Mouse (Mus musculus) ovary, adult 18-20 months (tissue): ENCODE measurements around the gene Olfr194.
"Not testable (repeated sequence)": the region's sequence is repeated elsewhere in the genome, so short reads cannot be mapped to it uniquely, and the experiment has no call there.

Experiments
- DNase-seq: peaks from one replicate; pipeline ENCODE4 v3.0.0; 2022; ENCODE audit warnings: low spot score, mixed read lengths

Gene Olfr194

GRCm38 (mm10) chr16:59120969-59121368 lies at the start of gene Olfr194:
Gene Olfr194, minus strand, starts transcription at chr16:59121069.
- no peak for DNase-seq

DNA sequence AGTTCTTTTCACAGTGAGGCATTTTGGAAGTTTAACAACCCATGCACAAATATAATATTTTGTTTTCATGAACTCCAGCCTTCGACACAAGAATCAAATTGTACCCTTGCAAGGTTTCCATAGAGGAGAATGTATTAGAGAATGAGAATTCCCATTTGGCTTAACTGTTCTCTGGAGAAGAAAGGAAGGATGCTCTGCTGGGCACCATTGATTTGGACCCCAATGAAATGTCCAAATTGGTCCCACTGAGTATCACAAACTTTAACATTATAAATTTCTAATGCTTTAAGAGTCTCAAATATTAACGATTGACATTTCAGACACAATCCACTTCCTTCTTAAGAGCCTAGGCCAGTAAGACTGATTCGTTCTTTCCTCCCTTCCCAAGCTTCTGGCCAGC lies 49.5 kb upstream of the Olfr194 start, which contains the start of gene Olfr196:
TSS of gene Olfr196 (minus strand) at position 101 of the 400 bp plus-strand sequence.
- no peak for DNase-seq

- DNase-seq, result no peak
These were observed 31.1 kb upstream of the Olfr194 start for GRCm38 (mm10) chr16:59151996-59152395.

DNA sequence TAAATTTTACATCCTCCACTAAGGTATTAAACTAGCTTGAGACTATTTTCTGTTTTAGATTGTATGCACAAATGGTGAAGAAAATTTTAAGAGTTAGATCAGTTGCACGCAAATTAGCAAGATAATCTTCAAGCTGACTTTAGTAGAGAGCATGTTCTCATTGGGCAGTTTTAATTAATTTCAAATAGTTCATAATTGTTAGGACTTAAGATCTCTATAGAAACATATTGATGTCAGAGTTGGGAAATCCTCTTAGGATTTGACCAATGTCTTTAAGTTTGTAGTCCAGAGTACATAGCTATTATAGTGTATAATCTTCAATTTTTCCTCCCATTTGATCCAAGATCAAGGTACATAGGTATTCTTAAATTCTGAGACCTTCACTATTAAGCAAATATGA lies 25.9 kb upstream of the Olfr194 start, which contains the start of gene Olfr195:
TSS of gene Olfr195 (plus strand) at position 301 of the 400 bp plus-strand sequence.
- no peak for DNase-seq

DNA sequence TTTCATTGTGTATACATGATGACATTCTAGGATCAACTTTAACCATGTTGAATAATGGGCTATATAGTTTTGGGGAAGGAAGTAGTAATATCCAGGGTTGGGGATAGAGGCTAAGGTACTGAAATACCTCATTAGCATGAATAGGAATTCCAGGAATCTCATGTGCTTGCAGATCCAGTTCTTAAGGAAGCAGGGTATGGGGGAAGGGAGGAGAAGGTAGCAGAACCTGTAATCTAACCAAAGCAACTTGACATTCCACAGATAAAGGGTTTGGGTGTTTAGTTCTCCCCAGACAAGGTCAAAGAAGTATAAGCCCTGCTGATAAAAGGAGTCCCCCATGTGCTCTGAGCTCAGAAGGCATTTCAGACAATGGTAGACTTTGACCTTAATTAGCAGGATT lies 20.2 kb upstream of the Olfr194 start:
- no peak for DNase-seq

DNA sequence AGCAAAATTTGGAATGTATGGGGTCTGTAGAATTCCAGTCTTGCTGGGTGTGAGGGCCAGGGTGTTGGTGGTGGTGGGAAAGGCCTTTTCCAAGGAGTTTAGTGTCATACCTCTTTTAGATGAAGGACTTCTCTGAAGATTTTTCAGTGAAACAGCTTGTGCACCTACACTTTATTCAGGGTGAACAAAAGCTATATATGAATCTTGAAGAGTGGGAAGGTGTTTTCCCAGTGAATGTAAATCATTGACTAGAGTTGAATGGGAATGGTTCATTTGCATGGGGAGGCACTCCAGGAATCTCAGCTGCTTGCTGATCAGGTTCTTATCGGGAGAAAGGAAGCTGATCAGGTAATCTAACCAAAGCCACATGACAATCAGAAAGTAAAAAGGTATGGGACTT lies 9.9 kb upstream of the Olfr194 start:
- no peak for DNase-seq

DNA sequence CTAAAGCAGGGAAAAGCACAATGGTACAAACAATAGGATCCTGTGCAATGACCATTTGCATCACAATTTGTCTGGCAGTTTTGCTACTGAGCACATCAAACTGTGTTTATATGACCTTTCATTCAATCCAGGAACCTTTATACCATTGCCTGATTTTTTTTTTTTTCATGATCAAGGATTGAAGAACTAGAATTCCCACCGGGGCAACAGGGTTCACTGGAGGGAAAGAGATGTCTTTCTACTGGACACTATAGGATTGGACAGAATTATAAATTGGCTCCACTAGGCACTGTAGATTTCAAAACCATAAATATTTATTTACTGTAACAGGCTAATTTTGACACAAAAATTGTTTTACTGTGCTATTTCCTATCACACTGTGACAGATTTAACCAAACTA lies 9.1 kb downstream of the Olfr194 start, which contains the start of gene Olfr193:
TSS of gene Olfr193 (minus strand) at position 101 of the 400 bp plus-strand sequence.
- DNase-seq, result no peak

- not testable (repeated sequence) for DNase-seq
These were observed 12.3 kb downstream of the Olfr194 start for GRCm38 (mm10) chr16:59108522-59108921.

GRCm38 (mm10) chr16:59105312-59105711 lies 15.6 kb downstream of the Olfr194 start:
- no peak for DNase-seq

- DNase-seq, result not testable (repeated sequence)
These were observed 31.1 kb downstream of the Olfr194 start, which contains the start of gene Olfr191 for GRCm38 (mm10) chr16:59089722-59090121. Gene Olfr191, minus strand, starts transcription at chr16:59089822.

DNA sequence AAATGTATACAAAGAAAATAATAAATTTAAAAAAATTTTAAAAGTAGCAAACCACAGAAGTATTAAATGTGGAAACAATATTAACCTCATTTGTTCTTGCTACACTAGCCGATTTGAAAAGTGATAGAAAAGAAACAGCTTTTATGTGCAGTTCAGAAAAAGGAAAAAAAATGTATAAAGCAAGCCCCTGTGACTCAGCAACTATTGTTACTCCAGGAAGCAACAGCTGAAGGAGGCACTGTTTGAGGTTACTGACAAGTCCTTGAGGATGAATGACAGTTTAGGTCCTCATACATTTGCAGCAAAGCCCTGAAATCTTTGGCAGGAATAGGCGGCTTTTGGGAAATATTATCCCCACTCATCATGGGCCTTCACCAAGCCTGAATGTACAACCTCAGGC lies 39.8 kb downstream of the Olfr194 start:
- DNase-seq, result not testable (repeated sequence)

DNA sequence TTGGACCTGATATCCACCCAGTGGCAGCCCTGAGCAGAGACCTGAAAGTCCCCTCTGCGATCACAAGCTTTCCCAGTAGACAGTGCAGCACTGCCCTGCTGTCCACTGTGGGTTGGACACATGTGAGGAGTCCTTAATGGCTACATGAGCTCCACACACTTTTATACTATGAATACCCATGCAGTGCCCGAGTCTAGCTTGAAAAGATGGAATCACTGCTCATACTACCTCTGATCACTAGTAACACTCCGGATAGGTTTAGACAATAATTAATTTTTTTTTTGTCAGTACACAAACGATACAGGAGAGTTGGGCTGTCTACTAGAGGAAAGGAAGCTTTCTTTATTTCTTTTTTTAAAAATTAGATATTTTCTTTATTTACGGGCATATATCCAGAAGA lies 43.0 kb downstream of the Olfr194 start, which contains the start of gene Olfr190:
TSS of gene Olfr190 (minus strand) at position 101 of the 400 bp plus-strand sequence.
- no peak for DNase-seq

DNA sequence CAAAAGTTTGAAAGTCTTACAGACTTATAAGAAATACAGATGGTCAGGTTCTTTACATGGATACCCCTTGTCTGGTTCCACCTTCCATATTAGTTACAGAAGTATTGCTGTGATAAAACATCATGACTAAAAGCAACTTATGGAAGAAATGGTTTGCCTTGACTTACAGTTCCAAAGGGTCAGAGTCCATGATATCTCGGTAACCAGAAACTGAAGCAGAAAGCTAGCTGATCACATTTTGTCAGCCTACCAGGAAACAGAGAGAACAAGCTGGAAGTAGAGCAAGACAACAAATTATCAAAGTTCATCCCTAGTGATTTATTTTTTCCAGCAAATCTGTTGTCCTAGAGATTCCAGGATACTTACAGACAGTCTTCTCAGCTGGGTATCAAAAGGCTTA lies 47.3 kb downstream of the Olfr194 start:
- DNase-seq, result no peak

DNA sequence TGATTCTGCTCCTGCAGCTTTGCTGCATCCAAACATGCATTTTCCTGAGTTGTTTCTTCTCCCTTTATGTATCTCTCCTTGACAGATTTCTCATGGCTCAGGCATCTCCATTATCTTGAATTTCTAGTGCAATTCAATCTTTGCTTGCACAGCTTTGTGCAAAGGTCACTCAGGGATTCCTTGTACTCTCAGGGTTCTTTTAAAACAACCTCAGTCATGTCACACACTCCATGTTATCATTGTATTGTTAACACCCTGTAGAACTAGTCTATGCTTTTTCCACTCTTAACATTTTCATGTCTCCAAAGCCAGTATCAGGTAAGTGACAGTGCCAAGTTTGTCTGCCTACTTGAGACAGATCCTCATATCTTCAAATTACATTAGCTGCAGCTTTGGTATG lies 49.1 kb downstream of the Olfr194 start:
- DNase-seq, result no peak
